Mouse (Mus musculus) heart, embryonic 12.5 days (tissue): Measurements from ENCODE around the gene Gm10283. TPM values are rescaled to one million over a fixed set of nuclear protein-coding genes. Genes with fewer than 3 reads are reported as not detected.

Experiments used
- ATAC-seq: fragments of 200-750 bp; cut with Nextera tagmentation; 2 replicates; pipeline ENCODE4 v1.8.0; 2017; ENCODE audit warnings: moderate TSS enrichment, moderate library complexity; ENCODE audit not compliant: insufficient number of reproducible peaks, low FRiP score
- H3K27ac ChIP-seq: fragments of 300-500 bp; sonication (generic); 2 replicates; pipeline ENCODE4 v1.5.1; 2016; ENCODE audit warnings: mild to moderate bottlenecking, moderate library complexity; ENCODE audit not compliant: poor library complexity, severe bottlenecking
- H3K27me3 ChIP-seq: fragments of 300-500 bp; sonication (generic); replicated peaks from 2 replicates; pipeline ENCODE4 v1.6.1; 2016; ENCODE audit warnings: mild to moderate bottlenecking, moderate library complexity
- H3K36me3 ChIP-seq: fragments of 300-500 bp; sonication (generic); 2 replicates; pipeline ENCODE4 v1.6.1; 2016; ENCODE audit warnings: mild to moderate bottlenecking, moderate library complexity
- H3K4me1 ChIP-seq: fragments of 300-500 bp; sonication (generic); replicated peaks from 2 replicates; pipeline ENCODE4 v1.6.1; 2016; ENCODE audit warnings: mild to moderate bottlenecking
- H3K4me2 ChIP-seq: fragments of 300-500 bp; sonication (generic); 2 replicates; pipeline ENCODE4 v1.6.1; 2016; ENCODE audit warnings: mild to moderate bottlenecking, moderate library complexity
- H3K4me3 ChIP-seq: fragments of 300-500 bp; sonication (generic); 2 replicates; pipeline ENCODE4 v1.5.1; 2016; ENCODE audit warnings: mild to moderate bottlenecking
- H3K9ac ChIP-seq: fragments of 300-500 bp; sonication (generic); 2 replicates; pipeline ENCODE4 v1.6.1; 2016; ENCODE audit warnings: mild to moderate bottlenecking, moderate library complexity
- H3K9me3 ChIP-seq: fragments of 300-500 bp; sonication (generic); replicated peaks from 2 replicates; pipeline ENCODE4 v1.6.1; 2016; ENCODE audit warnings: mild to moderate bottlenecking, moderate library complexity
- WGBS: fragments of 180-500 bp; shearing (Covaris S2); methylation state at CpG from one replicate; pipeline ENCODE4 v1.1.7; 2016; 5-methylcytosine and 5-hydroxymethylcytosine counted together
- polyA plus RNA-seq: library from polyadenylated mRNA; unstranded; fragments of >200 nt; fragmentation: Nextera tagmentation; extraction: Ambion mirVana; gene quantifications from 2 replicates; pipeline ENCODE4 v1.2.1, GENCODE M21; 2016

Gm10283 gene
- polyA plus RNA-seq, 1 experiment from 2014 or later, result not detected

DNA sequence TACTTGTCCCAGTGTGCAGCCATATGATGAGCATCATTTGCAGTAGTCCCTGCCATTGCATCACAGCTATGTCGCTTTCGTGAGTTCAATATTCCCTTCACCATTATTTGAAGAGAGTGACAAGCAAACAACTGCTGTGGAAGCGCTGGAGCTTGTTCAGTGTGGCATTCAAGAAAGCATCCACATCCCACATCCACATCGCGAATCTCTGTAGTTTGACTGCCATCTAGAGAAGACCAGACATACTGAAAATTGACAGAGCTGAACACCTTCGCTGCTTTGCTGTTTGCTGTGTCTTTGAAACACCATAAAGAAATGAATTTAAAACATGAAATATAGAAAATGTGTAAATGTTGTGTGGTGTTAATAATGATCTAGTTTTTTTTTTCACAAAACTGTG is 58.0 kb downstream of the Gm10283 start:
- Histone ChIP-seq H3K9ac (no peak overlapping the region), H3K27me3 (no peaks in the 10 kb centered on the region), H3K27ac (no peak overlapping the region), H3K9me3 (no peaks in the 10 kb centered on the region), H3K4me2 (no peak overlapping the region), H3K36me3 (no peaks in the 10 kb centered on the region), H3K4me3 (no peak overlapping the region), H3K4me1 (no peaks in the 10 kb centered on the region)
- no peak for ATAC-seq
- WGBS, result 70% methylated on average over 6 of the region's 6 CpGs

DNA sequence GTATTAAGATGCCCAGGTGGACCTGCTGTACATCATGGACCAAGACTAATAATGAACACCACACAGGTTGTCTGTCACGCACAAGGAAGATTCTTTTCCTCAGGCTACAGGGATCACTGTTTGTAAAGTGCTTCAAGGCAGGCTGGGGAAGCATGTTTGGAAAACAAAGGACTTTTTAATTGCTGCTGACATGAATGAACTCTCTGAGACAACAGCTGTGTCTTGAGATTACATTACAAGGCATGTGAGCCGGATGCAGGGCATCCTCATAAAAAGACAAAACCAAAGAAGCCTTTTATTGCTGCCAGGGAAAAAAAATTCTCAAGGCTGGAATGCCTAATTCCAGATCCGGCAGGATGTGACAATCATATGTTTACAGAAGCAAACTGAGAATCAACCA is 64.4 kb downstream of the Gm10283 start:
- H3K9ac ChIP-seq, result no peak overlapping the region
- H3K4me1 ChIP-seq, result no peaks in the 10 kb centered on the region
- no peaks in the 10 kb centered on the region for H3K27me3 ChIP-seq
- ATAC-seq, result no peak
- no peak overlapping the region for H3K4me3 ChIP-seq
- 56% methylated on average over 3 of the region's 3 CpGs for WGBS
- no peak overlapping the region for H3K4me2 ChIP-seq
- no peaks in the 10 kb centered on the region for H3K9me3 ChIP-seq
- no peak overlapping the region for H3K27ac ChIP-seq
- no peaks in the 10 kb centered on the region for H3K36me3 ChIP-seq

DNA sequence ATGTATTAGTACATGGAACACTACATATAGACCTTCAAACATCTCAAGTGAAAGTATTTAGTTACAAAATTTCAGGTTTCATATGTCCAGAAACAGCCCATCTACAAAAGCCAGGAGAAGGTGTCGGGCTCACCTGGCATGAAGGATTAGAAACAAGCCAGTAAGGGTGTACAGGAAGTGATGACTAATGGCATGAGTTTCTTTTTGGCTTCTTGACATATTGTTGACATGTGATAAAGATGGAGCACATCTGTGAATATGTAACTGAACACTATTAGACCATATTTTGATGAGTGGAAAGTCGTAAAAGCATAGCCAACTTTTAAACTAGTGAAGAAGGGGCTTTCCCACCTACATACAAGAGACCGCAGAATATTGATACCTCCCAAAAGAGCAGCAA is 66.1 kb downstream of the Gm10283 start:
- Histone ChIP-seq H3K4me2 (no peak overlapping the region), H3K4me1 (no peaks in the 10 kb centered on the region), H3K9me3 (no peaks in the 10 kb centered on the region), H3K36me3 (no peaks in the 10 kb centered on the region), H3K27ac (no peak overlapping the region), H3K27me3 (no peaks in the 10 kb centered on the region), H3K4me3 (no peak overlapping the region), H3K9ac (no peak overlapping the region)
- 79% methylated on average over 3 of the region's 3 CpGs for WGBS
- ATAC-seq, result no peak

DNA sequence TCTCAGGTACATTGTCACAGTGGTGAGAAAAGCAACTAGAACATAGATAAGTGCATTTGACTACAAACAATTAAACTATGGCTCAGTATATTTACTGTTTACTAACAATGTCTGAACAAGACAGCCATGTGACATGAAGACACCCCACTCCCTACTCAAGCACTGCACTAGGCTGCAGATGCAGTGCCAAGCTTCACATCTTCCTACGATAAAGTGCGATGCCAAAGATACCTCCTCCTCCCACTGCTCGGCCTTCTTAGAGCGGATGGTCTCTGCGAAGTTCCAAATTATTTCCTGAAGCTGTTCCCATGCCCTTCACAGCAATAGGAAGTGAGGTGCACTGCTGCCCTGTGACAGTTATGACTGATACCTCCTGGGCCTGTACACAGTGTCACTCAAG is 70.3 kb downstream of the Gm10283 start:
- WGBS, result 86% methylated on average over 5 of the region's 5 CpGs
- peaks cover 3% of the 10 kb centered on the region; the same call in 1 of the 2 replicates for H3K9me3 ChIP-seq
- H3K4me3 ChIP-seq, result no peak overlapping the region
- H3K9ac ChIP-seq, result no peak overlapping the region
- no peaks in the 10 kb centered on the region for H3K36me3 ChIP-seq
- ATAC-seq, result no peak
- no peak overlapping the region for H3K27ac ChIP-seq
- H3K27me3 ChIP-seq, result no peaks in the 10 kb centered on the region
- no peaks in the 10 kb centered on the region for H3K4me1 ChIP-seq
- H3K4me2 ChIP-seq, result no peak overlapping the region

DNA sequence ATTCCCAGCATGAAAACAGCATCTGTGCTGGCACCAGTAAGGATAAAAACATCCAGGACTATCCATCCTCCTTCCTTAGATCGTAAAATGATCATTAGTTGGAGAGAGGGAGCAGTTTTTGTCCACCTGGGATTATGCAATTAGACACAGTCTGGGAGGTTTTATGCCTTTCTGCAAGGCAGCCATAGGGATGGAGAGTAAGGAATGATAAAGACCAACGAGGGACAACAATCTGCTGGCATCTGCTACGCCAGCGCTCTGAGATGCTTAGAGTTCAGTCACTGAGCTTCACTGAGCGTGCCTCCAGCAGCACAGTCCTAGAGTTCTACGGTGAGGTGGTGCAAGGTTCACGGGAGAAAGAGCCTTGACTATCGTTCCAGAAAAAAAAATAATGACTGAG is 96.6 kb downstream of the Gm10283 start:
- Histone ChIP-seq H3K36me3 (no peaks in the 10 kb centered on the region), H3K4me2 (no peak overlapping the region; the same call in 1 of the 2 replicates), H3K9ac (no peak overlapping the region), H3K4me1 (peaks cover 10% of the 10 kb centered on the region), H3K4me3 (no peak overlapping the region), H3K27me3 (no peaks in the 10 kb centered on the region), H3K27ac (no peak overlapping the region), H3K9me3 (no peaks in the 10 kb centered on the region)
- no peak; the same call in 1 of the 2 replicates for ATAC-seq
- 63% methylated on average over 8 of the region's 8 CpGs for WGBS

DNA sequence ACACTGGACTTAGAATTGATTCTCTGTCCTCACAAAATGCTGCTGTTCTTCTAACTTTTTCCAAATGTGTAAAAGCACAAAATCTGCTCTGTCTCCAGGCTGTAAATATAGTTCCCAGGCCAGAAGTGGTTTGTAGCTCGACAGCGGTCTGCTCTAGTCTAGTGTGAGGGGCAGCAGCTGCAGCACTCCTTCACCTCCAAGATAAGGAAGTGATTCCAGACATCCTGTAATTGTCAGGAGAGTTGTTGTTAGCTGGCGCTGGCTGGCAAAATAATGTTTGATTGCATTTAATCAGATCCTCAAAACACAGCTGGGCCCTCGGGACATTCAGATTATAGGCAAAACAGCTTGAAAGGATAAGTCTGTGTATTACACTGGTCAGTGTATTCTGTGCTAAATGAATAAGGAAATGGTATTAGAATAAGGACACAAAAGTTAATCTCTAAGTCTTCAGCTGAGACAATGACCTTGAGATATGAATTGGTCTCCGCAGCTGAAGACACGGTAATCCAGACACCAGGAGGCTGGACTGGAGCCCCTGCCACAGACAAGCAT is 97.9 kb downstream of the Gm10283 start:
- Histone ChIP-seq H3K4me1 (peaks cover 10% of the 10 kb centered on the region), H3K4me3 (no peak overlapping the region), H3K9me3 (no peaks in the 10 kb centered on the region), H3K4me2 (0 out of 2 replicates have a peak overlapping the region, but pooled peaks have one; percentile 19), H3K27ac (peak overlapping the region; percentile 33), H3K9ac (no peak overlapping the region), H3K36me3 (no peaks in the 10 kb centered on the region), H3K27me3 (no peaks in the 10 kb centered on the region)
- ATAC-seq, result peak; percentile 87
- 11% methylated on average over 6 of the region's 6 CpGs for WGBS

DNA sequence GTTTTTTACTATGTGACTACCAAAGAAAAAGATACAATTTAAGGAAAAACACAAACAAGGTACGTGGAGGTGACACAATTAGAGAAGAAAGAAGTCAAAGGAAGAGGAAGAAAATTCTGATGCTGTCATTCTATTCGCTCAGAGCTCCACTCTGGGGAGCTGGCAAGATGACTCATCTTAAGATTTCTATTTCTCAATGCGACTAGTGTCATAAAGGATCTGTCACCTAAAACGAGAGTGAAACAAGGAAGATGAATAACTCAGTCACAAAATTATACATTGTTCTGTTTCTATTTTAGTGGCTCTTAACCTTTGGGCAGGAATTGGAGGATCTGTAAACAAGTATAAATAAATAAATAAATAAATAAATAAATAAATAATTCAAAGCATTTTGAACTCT is 109.3 kb downstream of the Gm10283 start:
- no peak overlapping the region for H3K4me2 ChIP-seq
- WGBS, result 66% methylated on average over 4 of the region's 4 CpGs
- ATAC-seq, result no peak
- H3K4me1 ChIP-seq, result no peaks in the 10 kb centered on the region
- H3K9ac ChIP-seq, result no peak overlapping the region
- H3K9me3 ChIP-seq, result no peaks in the 10 kb centered on the region
- no peak overlapping the region for H3K4me3 ChIP-seq
- H3K36me3 ChIP-seq, result no peaks in the 10 kb centered on the region
- H3K27me3 ChIP-seq, result no peaks in the 10 kb centered on the region
- H3K27ac ChIP-seq, result no peak overlapping the region

DNA sequence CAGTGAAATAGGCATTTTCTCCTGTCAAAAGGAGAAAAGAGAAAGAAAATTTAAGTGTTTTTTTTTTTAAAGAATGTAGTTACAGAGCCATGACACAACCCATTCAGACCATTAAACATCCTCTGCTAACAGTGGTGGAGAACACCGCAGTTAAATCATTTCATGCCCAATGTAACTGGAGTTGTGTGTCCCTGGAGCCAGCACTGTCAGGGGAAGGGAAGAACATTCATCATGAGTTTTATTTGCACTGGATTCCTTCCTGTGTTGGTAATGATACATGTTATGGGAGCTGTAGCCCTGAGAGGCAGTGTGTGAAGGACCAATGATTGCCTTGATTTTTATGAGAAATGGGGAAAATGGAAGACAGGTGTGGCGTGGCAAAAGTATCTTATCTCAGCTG is 116.4 kb downstream of the Gm10283 start:
- Histone ChIP-seq H3K27me3 (no peaks in the 10 kb centered on the region; the same call in 1 of the 2 replicates), H3K27ac (no peak overlapping the region), H3K4me2 (no peak overlapping the region), H3K9ac (no peak overlapping the region), H3K4me3 (no peak overlapping the region), H3K9me3 (no peaks in the 10 kb centered on the region), H3K36me3 (no peaks in the 10 kb centered on the region), H3K4me1 (no peaks in the 10 kb centered on the region)
- 88% methylated on average over 2 of the region's 2 CpGs for WGBS
- no peak for ATAC-seq

Other genes starting within 250 kb of the Gm10283 start
- 0.19 and 0.28 TPM in 2 replicates for gene Aadat, start 2.7 kb upstream of the Gm10283 start, polyA plus RNA-seq
- 1.1 and 1.3 TPM in 2 replicates for gene Mfap3l, start 129.6 kb upstream of the Gm10283 start, polyA plus RNA-seq